Mouse (Mus musculus) ovary, postnatal 10 days (tissue): ENCODE measurements around the gene Pld3.

Source experiments
- DNase-seq: peaks from one replicate; pipeline ENCODE4 v3.0.0; 2022; ENCODE audit warnings: low spot score

Pld3 gene

DNA sequence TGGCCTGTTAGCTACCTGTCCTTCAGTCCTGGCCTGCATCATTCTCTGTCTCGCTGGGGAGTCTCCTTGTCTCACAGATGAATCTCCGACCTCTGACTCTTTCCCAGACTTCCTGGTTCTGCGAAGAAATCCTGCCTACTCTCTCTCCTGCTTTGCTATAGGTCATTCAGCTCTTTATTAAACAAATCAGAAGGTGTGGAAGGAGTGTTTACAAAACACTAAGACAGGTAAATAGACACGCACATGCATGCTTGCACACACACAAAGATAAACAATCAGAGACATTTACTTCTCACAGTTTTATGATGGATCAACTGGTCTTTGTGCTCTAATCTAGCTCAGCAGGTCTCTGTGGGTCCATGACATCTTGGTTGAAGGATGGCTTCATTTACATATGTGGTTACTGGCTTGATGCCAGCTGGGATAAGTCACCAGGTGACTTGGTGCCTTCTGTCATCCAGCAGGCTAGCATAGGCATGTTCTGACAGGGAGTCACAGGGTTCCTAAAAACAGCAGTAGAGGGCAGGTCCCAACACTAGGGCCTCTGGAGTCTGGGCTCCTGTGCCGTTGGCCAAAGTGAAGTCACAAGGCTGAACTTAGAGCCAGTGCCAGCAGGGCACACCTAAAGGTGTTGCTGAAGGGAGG is 16.7 kb upstream of the Pld3 start:
- DNase-seq = no peak

- no peak for DNase-seq
These were observed 8.0 kb upstream of the Pld3 start for GRCm38 (mm10) chr7:27560978-27561377.

- no peak for DNase-seq
These were observed 7.4 kb upstream of the Pld3 start for GRCm38 (mm10) chr7:27560291-27560887.

GRCm38 (mm10) chr7:27552070-27552469 is 948 bp downstream of the Pld3 start:
- no peak for DNase-seq

- no peak for DNase-seq
These were observed 3.4 kb downstream of the Pld3 start for GRCm38 (mm10) chr7:27549597-27549996.

- no peak for DNase-seq
These were observed 8.2 kb downstream of the Pld3 start for GRCm38 (mm10) chr7:27544675-27545370.

- no peak for DNase-seq
These were observed 9.2 kb downstream of the Pld3 start for GRCm38 (mm10) chr7:27543851-27544250.

- DNase-seq = no peak
These were observed 10.0 kb downstream of the Pld3 start for GRCm38 (mm10) chr7:27543065-27543464.

- DNase-seq = peak; percentile 61
These were observed 10.5 kb downstream of the Pld3 start for GRCm38 (mm10) chr7:27542392-27543033.

DNA sequence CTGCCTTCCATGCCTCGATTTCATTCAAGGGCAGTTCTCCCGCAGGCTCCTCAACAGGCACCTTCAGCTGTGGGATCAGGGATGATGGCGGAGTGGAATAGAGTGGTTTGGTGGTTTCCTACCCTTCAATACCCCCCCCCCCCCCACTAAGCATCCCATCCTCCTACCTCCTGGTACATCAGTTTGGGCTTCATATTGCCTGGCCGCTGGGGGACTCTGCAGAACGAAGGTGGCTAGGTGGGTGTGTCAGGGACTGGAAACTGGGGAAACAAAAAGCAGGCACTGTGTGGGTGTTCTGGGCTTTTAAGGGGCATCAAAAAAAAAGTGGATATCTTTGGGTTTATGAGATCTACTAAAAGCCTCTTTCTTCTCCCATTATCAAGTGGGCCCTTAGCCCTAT is 11.1 kb downstream of the Pld3 start:
- DNase-seq = no peak

GRCm38 (mm10) chr7:27541431-27541830 is 11.6 kb downstream of the Pld3 start:
- DNase-seq = no peak

- no peak for DNase-seq
These were observed 12.1 kb downstream of the Pld3 start for GRCm38 (mm10) chr7:27540935-27541334.

GRCm38 (mm10) chr7:27540521-27540920 is 12.5 kb downstream of the Pld3 start:
- DNase-seq = no peak

DNA sequence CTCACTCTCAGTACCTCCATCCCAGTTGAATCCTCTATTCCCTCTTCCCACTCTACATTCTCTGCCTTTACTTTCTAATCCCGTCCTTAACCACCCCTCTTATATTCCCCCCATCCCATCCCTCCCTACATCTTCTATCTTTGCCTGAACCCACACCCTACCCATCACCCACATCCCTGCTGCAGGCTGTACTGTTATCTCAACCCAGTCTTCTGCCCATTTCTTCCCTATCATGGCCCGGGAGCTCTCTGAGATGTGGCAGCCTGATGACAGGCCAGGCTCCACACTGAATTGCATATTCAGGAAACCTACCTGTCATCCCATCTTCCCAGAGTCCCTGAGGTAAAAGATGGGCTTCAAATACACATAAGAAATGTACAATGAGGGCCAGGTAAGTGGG is 14.2 kb downstream of the Pld3 start:
- DNase-seq = no peak

- DNase-seq = no peak
These were observed 15.0 kb downstream of the Pld3 start for GRCm38 (mm10) chr7:27537998-27538397.

GRCm38 (mm10) chr7:27536618-27537017 is 16.4 kb downstream of the Pld3 start:
- no peak for DNase-seq

DNA sequence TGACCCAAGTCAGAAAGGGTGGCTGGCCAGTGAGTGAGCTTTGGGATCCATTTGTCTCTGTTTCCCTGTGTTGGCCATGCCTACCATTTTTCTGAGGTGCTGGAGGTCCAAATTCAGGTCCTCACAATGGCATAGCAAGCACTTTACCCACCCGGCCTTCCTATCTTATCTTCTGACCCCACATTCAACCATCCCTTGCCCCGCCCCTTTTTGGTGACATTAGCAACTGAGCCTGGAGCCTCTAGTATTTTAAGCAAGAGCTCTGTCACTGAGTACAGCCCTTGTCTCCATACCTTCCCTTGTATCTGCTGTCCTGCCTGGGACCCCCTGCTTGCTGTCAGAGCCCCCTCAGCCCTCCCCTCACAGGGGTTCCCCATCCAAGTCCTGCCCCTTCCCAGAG is 17.6 kb downstream of the Pld3 start:
- DNase-seq = no peak

DNA sequence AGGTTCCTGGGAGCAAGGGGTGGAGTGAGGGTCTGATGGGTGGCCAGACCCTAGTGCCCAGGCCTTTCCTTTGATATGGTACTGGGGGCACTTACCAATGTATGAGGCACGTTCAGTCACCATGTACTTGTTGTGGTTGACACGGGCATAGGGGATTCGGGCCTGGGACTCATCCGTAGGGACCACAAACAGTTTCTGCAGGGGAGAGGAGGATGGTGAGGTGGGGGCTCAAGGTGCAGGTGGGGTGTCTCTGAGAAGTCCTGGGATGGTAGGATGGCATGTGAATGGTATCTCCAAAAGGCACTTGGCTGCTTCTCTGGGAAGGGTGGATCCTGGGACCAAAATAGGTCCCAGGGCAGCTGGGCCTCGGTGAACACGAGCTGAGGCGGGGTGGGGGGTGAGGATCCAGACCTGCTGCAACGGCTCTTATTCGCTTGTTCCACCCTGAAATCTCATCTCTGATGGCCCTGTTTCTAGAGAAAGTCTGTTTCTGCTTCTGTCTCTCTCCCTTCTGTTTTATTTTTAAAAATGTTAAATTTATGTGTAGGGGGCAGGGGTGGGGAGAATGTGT is 20.5 kb downstream of the Pld3 start:
- DNase-seq = no peak

DNA sequence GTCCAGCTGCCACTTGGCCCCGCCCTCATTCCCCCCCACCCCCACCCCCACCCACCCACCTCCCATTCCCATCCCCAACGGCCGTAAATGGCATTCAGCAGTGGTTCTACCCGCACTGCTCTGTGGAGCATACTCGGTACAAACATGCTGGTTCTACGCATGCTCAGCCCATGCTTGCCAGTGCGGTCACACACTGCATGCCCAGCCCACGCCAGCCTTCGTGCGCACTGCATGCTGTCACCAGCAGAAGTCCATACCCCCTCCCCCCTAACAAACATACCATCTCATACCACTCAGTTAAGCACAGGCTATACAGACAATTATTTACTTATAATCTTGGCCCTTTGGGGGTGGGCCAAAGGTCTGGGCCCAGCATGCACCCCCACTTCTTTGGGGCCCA is 21.3 kb downstream of the Pld3 start:
- no peak for DNase-seq

- no peak for DNase-seq
These were observed 22.1 kb downstream of the Pld3 start for GRCm38 (mm10) chr7:27530937-27531336.

DNA sequence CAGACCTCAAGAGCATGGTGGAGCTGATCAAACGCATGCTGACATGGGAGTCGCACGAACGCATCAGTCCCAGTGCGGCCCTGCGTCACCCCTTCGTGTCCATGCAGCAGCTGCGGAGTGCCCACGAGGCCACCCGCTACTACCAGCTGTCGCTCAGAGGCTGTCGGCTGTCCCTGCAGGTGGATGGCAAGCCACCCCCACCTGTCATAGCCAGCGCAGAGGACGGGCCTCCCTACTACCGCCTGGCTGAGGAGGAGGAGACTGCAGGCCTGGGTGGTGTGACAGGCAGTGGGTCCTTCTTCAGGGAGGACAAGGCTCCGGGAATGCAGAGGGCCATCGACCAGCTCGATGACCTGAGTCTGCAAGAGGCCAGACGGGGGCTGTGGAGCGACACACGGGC is 23.9 kb downstream of the Pld3 start:
- DNase-seq = no peak

- peak; percentile 41 for DNase-seq
These were observed 26.8 kb downstream of the Pld3 start for GRCm38 (mm10) chr7:27526039-27526827.
